Mouse (Mus musculus): ENCODE data around the gene Jakmip3.

DNA sequence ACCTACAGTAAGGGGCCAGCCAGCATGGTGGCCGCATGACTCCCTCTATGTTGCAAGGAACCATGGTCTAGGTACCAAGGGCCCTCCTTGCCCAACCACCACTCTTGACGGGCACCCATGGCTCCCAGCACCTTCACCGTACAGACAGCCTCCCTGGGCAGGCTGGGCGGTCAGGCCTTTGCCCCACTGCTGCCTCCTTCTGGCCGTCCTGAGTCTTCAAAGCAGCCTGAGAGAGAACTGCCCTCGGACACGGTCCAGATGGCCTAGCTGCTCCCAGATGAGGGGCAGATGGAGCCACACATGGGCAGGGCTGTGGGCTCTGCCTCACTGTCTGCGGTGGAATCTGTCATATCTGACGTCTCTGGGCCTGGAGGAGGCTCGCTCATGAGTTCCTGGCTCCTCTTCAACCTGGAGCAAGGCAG lies 163.4 kb downstream of the Jakmip3 start:
- TF ChIP-seq CTCF (IDR thresholded peaks at IDR 0.05; ENCODE audit: low read depth): peak; percentile 45
- no peak for TF ChIP-seq EP300 (IDR thresholded peaks at IDR 0.05; ENCODE audit: low read depth)

All from liver, embryonic 14.5 days (tissue).